Mouse (Mus musculus) hindbrain, embryonic 11.5 days (tissue): ENCODE data around the gene Adamts3. TPM values are rescaled to one million over a fixed set of nuclear protein-coding genes. Genes with fewer than 3 reads are reported as not detected.

Experiments
- ATAC-seq: fragments of 200-750 bp; cut with Nextera tagmentation; 2 replicates; pipeline ENCODE4 v1.8.0; 2017; ENCODE audit warnings: mild to moderate bottlenecking, moderate TSS enrichment, moderate library complexity; ENCODE audit not compliant: low FRiP score
- DNase-seq: peaks from one replicate; pipeline ENCODE4 v3.0.0-alpha.2; 2015; ENCODE audit warnings: low spot score
- H3K27ac ChIP-seq: fragments of 300-500 bp; sonication (generic); 2 replicates; pipeline ENCODE4 v1.5.1; 2014; ENCODE audit warnings: mild to moderate bottlenecking, low read depth, low read length
- H3K27me3 ChIP-seq: fragments of 300-500 bp; sonication (generic); 2 replicates; pipeline ENCODE4 v1.6.1; 2014; ENCODE audit warnings: mild to moderate bottlenecking, low read length, moderate library complexity, mixed read lengths; ENCODE audit not compliant: control insufficient read depth, insufficient read depth
- H3K36me3 ChIP-seq: fragments of 300-500 bp; sonication (generic); 2 replicates; pipeline ENCODE4 v1.6.1; 2014; ENCODE audit warnings: mild to moderate bottlenecking, low read length, moderate library complexity, mixed read lengths; ENCODE audit not compliant: control insufficient read depth, insufficient read depth
- H3K4me1 ChIP-seq: fragments of 300-500 bp; sonication (generic); replicated peaks from 2 replicates; pipeline ENCODE4 v1.6.1; 2014; ENCODE audit warnings: low read length, mixed read lengths; ENCODE audit not compliant: control insufficient read depth, insufficient read depth
- H3K4me2 ChIP-seq: fragments of 300-500 bp; sonication (generic); replicated peaks from 2 replicates; pipeline ENCODE4 v1.6.1; 2014; ENCODE audit warnings: mild to moderate bottlenecking, low read depth, low read length
- H3K4me3 ChIP-seq: fragments of 300-500 bp; sonication (generic); 2 replicates; pipeline ENCODE4 v1.5.1; 2014; ENCODE audit warnings: low read depth, low read length
- H3K9ac ChIP-seq: fragments of 300-500 bp; sonication (generic); 2 replicates; pipeline ENCODE4 v1.6.1; 2014; ENCODE audit warnings: low read depth, low read length
- H3K9me3 ChIP-seq: fragments of 300-500 bp; sonication (generic); 2 replicates; pipeline ENCODE4 v1.6.1; 2016; ENCODE audit warnings: low read length; ENCODE audit not compliant: control insufficient read depth
- WGBS: fragments of 180-500 bp; shearing (Covaris S2); extraction: QIAGEN DNeasy Blood & Tissue Kit; methylation state at CpG from one replicate; pipeline ENCODE4 v1.1.7; 2014; 5-methylcytosine and 5-hydroxymethylcytosine counted together
- polyA plus RNA-seq: library from polyadenylated mRNA; unstranded; fragments of >200 nt; fragmentation: Nextera tagmentation; extraction: Ambion mirVana; gene quantifications from 2 replicates; pipeline ENCODE4 v1.2.1, GENCODE M21; 2014

The Adamts3 gene
- polyA plus RNA-seq, 1 experiment from 2014 or later: 4.2 TPM

DNA sequence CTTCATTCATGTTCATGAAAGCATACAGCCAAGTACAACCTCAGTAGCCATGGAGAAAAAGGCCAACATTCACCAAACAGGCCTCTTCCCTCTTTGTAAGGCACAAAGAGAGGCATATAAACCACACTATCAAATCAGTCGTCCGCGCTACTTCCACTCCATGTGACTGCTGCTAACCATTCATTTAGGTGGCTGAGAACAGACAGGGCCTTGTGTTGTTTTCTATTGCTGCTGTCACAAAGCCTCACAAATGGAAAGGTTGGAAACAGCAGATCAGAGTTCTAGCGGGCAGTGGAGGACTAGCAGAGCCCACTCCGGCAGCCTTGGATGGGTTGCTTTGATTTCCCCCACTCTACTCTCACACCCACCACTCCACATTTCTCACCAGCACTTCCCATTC is 98.5 kb downstream of the Adamts3 start:
- WGBS: 82% methylated on average over 5 of the region's 5 CpGs
- no peak for ATAC-seq

GRCm38 (mm10) chr5:89779823-89780222 is 103.3 kb downstream of the Adamts3 start:
- Histone ChIP-seq H3K9me3 (no peaks in the 10 kb centered on the region), H3K36me3 (no peaks in the 10 kb centered on the region), H3K4me3 (no peak overlapping the region), H3K27me3 (no peaks in the 10 kb centered on the region), H3K9ac (no peak overlapping the region), H3K4me1 (no peaks in the 10 kb centered on the region), H3K27ac (no peak overlapping the region), H3K4me2 (no peak overlapping the region)
- ATAC-seq: no peak
- 90% methylated on average over 2 of the region's 2 CpGs for WGBS
- no peak for DNase-seq

More for the DNA sequence above, 98.5 kb downstream of the Adamts3 start:
- DNase-seq: no peak
- H3K27me3 ChIP-seq: no peaks in the 10 kb centered on the region
- H3K4me2 ChIP-seq: no peak overlapping the region
- no peaks in the 10 kb centered on the region for H3K36me3 ChIP-seq
- no peaks in the 10 kb centered on the region for H3K9me3 ChIP-seq
- H3K4me3 ChIP-seq: no peak overlapping the region
- H3K9ac ChIP-seq: no peak overlapping the region
- no peaks in the 10 kb centered on the region for H3K4me1 ChIP-seq
- H3K27ac ChIP-seq: no peak overlapping the region

- DNase-seq: no peak
- H3K36me3 ChIP-seq: no peaks in the 10 kb centered on the region
- H3K27me3 ChIP-seq: no peaks in the 10 kb centered on the region
- no peak overlapping the region for H3K9ac ChIP-seq
- no peak overlapping the region for H3K4me3 ChIP-seq
- no peak overlapping the region for H3K27ac ChIP-seq
- no peaks in the 10 kb centered on the region for H3K9me3 ChIP-seq
- WGBS: 67% methylated on average over 2 of the region's 2 CpGs
- no peaks in the 10 kb centered on the region for H3K4me1 ChIP-seq
- ATAC-seq: no peak
- no peak overlapping the region for H3K4me2 ChIP-seq
Observed at GRCm38 (mm10) chr5:89778610-89779009, 104.5 kb downstream of the Adamts3 start.

- ATAC-seq (no peak), DNase-seq (no peak)
- Histone ChIP-seq H3K9me3 (no peaks in the 10 kb centered on the region), H3K4me1 (no peaks in the 10 kb centered on the region), H3K36me3 (no peaks in the 10 kb centered on the region), H3K27me3 (no peaks in the 10 kb centered on the region), H3K27ac (no peak overlapping the region), H3K4me2 (no peak overlapping the region), H3K9ac (no peak overlapping the region), H3K4me3 (no peak overlapping the region)
- WGBS: 69% methylated on average over 4 of the region's 4 CpGs
Observed at GRCm38 (mm10) chr5:89777411-89777810, 105.7 kb downstream of the Adamts3 start.

- Histone ChIP-seq H3K4me2 (no peak overlapping the region), H3K9ac (no peak overlapping the region), H3K36me3 (no peaks in the 10 kb centered on the region), H3K27me3 (no peaks in the 10 kb centered on the region), H3K9me3 (no peaks in the 10 kb centered on the region), H3K27ac (no peak overlapping the region), H3K4me1 (no peaks in the 10 kb centered on the region), H3K4me3 (no peak overlapping the region)
- DNase-seq (no peak), ATAC-seq (no peak)
- WGBS: 63% methylated on average over 4 of the region's 4 CpGs
Observed at GRCm38 (mm10) chr5:89770655-89771355, 112.3 kb downstream of the Adamts3 start.

DNA sequence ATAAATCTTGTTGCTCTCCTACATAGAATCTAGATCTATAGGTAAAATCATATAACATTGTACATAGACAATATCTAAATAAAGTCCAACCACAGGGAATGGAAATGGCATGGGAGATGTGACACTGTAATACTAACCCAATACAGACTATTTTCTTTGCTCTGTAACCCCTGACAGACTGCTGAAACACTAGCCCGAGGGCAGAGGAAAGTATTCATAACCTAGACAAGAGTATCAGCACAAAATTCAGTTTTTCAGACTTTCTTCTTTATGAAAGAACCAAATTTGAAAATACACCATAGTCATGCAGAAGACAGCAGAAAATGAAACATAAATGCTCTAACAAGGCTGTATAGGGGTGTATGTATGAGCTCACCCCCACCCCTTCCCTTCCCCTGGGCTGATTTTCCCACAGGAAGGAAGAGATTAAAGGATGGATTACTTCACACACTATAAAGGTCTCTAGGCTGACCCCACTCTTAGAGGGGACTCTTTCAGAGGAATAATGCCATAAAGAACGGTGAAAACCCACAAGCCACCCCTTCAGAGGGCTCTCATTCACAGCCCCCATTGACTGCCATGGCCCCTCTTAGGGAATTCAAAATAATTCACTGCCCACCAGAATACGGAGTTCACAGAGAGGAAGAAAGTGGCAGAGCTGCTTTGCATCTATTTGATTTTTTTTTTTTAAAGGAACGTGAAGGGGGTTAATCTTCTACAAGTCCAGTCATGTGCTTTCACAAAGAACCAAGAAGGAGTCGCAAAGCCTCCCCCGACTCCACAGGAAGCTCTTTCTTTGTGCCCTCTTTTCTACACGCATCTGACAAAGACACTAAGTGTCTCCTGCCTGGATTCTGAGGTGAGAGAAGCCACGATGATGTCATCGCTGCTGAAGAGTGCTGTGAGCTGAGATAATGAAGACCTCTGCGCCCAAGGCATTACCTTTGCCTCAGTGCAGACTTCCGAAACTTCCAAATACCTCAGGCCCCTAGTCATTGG is 119.6 kb downstream of the Adamts3 start:
- no peak overlapping the region for H3K27ac ChIP-seq
- H3K4me3 ChIP-seq: no peak overlapping the region
- no peaks in the 10 kb centered on the region for H3K27me3 ChIP-seq

GRCm38 (mm10) chr5:89760368-89760767 is 122.8 kb downstream of the Adamts3 start:
- Histone ChIP-seq H3K27ac (no peak overlapping the region), H3K4me1 (no peaks in the 10 kb centered on the region), H3K27me3 (no peaks in the 10 kb centered on the region), H3K9ac (no peak overlapping the region), H3K4me3 (no peak overlapping the region), H3K9me3 (no peaks in the 10 kb centered on the region), H3K4me2 (no peak overlapping the region), H3K36me3 (no peaks in the 10 kb centered on the region)
- no peak for ATAC-seq
- DNase-seq: no peak
- 66% methylated on average over 4 of the region's 4 CpGs for WGBS

More for the DNA sequence above, 119.6 kb downstream of the Adamts3 start:
- DNase-seq: peak; percentile 32
- 15% methylated on average over 11 of the region's 11 CpGs for WGBS
- no peak overlapping the region; the same call in 1 of the 2 replicates for H3K4me2 ChIP-seq
- H3K36me3 ChIP-seq: no peaks in the 10 kb centered on the region
- H3K4me1 ChIP-seq: no peaks in the 10 kb centered on the region
- peak; percentile 80 for ATAC-seq
- no peak overlapping the region for H3K9ac ChIP-seq
- no peaks in the 10 kb centered on the region for H3K9me3 ChIP-seq

DNA sequence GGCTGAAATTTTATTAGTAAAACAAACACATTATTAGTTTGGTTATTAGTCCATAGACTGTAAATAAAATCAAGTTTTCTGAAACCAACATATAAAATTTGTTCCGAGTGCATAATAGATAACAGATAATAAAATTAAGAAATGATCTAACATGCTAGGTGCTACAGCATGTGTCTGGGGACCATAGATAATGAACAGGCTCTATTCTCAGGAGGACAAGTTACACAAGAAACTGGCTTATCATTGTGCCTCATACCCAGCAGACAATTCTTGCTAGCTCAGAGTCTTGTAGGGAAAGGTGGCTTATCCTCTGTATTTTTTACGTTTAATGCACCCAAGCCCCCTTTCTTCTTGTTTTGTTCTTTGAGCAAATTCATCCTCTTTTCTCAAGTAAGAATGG is 131.3 kb downstream of the Adamts3 start:
- WGBS: 85% methylated on average over 2 of the region's 2 CpGs

More for the DNA sequence above, 131.3 kb downstream of the Adamts3 start:
- no peak overlapping the region for H3K4me2 ChIP-seq
- ATAC-seq: no peak
- H3K27me3 ChIP-seq: no peaks in the 10 kb centered on the region
- 0 out of 2 replicates have a peak, but pooled peaks cover 3% of the 10 kb centered on the region for H3K9me3 ChIP-seq
- H3K9ac ChIP-seq: no peak overlapping the region
- H3K4me1 ChIP-seq: no peaks in the 10 kb centered on the region
- H3K27ac ChIP-seq: no peak overlapping the region
- no peak for DNase-seq
- no peaks in the 10 kb centered on the region for H3K36me3 ChIP-seq
- no peak overlapping the region for H3K4me3 ChIP-seq
